Mouse (Mus musculus): ENCODE data around the gene Eef1akmt3. TPM values are rescaled to one million over a fixed set of nuclear protein-coding genes. Genes with fewer than 3 reads are reported as not detected.

Eef1akmt3 gene
- polyA plus RNA-seq, 1 experiment from 2014 or later, result 0.29 TPM

GRCm38 (mm10) chr10:127055406-127055805 is 14.1 kb upstream of the Eef1akmt3 start:
- Histone ChIP-seq H3K4me3 (ENCODE audit: low read depth, low read length) (no peak overlapping the region), H3K36me3 (replicated peaks; ENCODE audit: control insufficient read depth, insufficient read depth, low read depth, low read length) (peaks cover 4% of the 10 kb centered on the region), H3K27me3 (ENCODE audit: control insufficient read depth, insufficient read depth, low read length) (peaks cover 21% of the 10 kb centered on the region), H3K9me3 (replicated peaks; ENCODE audit: control insufficient read depth, low read length) (no peaks in the 10 kb centered on the region), H3K4me2 (ENCODE audit: low read depth, low read length) (no peak overlapping the region), H3K9ac (replicated peaks; ENCODE audit: low read length) (no peak overlapping the region), H3K4me1 (ENCODE audit: control insufficient read depth, insufficient read depth, low read length) (0 out of 2 replicates have a peak, but pooled peaks cover 2% of the 10 kb centered on the region), H3K27ac (replicated peaks; ENCODE audit: low read depth, low read length) (no peak overlapping the region)
- ATAC-seq (replicated peaks; ENCODE audit: insufficient number of reproducible peaks, low FRiP score, low TSS enrichment, low read depth), result no peak
- DNase-seq (ENCODE audit: low spot score), result no peak
- WGBS, result 86% methylated on average over 8 of the region's 8 CpGs

GRCm38 (mm10) chr10:127054646-127055045 is 13.3 kb upstream of the Eef1akmt3 start:
- WGBS, result 67% methylated on average over 4 of the region's 4 CpGs
- peak; percentile 52 for DNase-seq (ENCODE audit: low spot score)
- H3K9me3 ChIP-seq (replicated peaks; ENCODE audit: control insufficient read depth, low read length), result no peaks in the 10 kb centered on the region
- H3K9ac ChIP-seq (replicated peaks; ENCODE audit: low read length), result no peak overlapping the region
- 0 out of 2 replicates have a peak, but pooled peaks cover 2% of the 10 kb centered on the region for H3K4me1 ChIP-seq (ENCODE audit: control insufficient read depth, insufficient read depth, low read length)
- no peak overlapping the region for H3K4me3 ChIP-seq (ENCODE audit: low read depth, low read length)
- H3K36me3 ChIP-seq (replicated peaks; ENCODE audit: control insufficient read depth, insufficient read depth, low read depth, low read length), result peaks cover 4% of the 10 kb centered on the region
- H3K4me2 ChIP-seq (ENCODE audit: low read depth, low read length), result no peak overlapping the region
- peaks cover 23% of the 10 kb centered on the region for H3K27me3 ChIP-seq (ENCODE audit: control insufficient read depth, insufficient read depth, low read length)
- H3K27ac ChIP-seq (replicated peaks; ENCODE audit: low read depth, low read length), result no peak overlapping the region
- no peak for ATAC-seq (replicated peaks; ENCODE audit: insufficient number of reproducible peaks, low FRiP score, low TSS enrichment, low read depth)

- Histone ChIP-seq H3K36me3 (replicated peaks; ENCODE audit: control insufficient read depth, insufficient read depth, low read depth, low read length) (no peaks in the 10 kb centered on the region), H3K4me1 (ENCODE audit: control insufficient read depth, insufficient read depth, low read length) (no peaks in the 10 kb centered on the region), H3K9ac (replicated peaks; ENCODE audit: low read length) (no peak overlapping the region), H3K27me3 (ENCODE audit: control insufficient read depth, insufficient read depth, low read length) (peaks cover 36% of the 10 kb centered on the region), H3K9me3 (replicated peaks; ENCODE audit: control insufficient read depth, low read length) (no peaks in the 10 kb centered on the region), H3K4me3 (ENCODE audit: low read depth, low read length) (no peak overlapping the region), H3K4me2 (ENCODE audit: low read depth, low read length) (no peak overlapping the region), H3K27ac (replicated peaks; ENCODE audit: low read depth, low read length) (no peak overlapping the region)
- WGBS, result 20% methylated on average over 10 of the region's 10 CpGs
- DNase-seq (ENCODE audit: low spot score) (no peak), ATAC-seq (replicated peaks; ENCODE audit: insufficient number of reproducible peaks, low FRiP score, low TSS enrichment, low read depth) (no peak)
These were observed 8.8 kb upstream of the Eef1akmt3 start for GRCm38 (mm10) chr10:127050119-127050474.

- H3K27me3 ChIP-seq (ENCODE audit: control insufficient read depth, insufficient read depth, low read length), result peaks cover 36% of the 10 kb centered on the region
- no peaks in the 10 kb centered on the region for H3K9me3 ChIP-seq (replicated peaks; ENCODE audit: control insufficient read depth, low read length)
- DNase-seq (ENCODE audit: low spot score) (no peak), ATAC-seq (replicated peaks; ENCODE audit: insufficient number of reproducible peaks, low FRiP score, low TSS enrichment, low read depth) (0 out of 2 replicates have a peak, but pooled peaks have one; percentile 16)
- H3K4me2 ChIP-seq (ENCODE audit: low read depth, low read length), result no peak overlapping the region
- H3K4me3 ChIP-seq (ENCODE audit: low read depth, low read length), result no peak overlapping the region
- peak overlapping the region; percentile 13; the same call in 1 of the 2 replicates for H3K9ac ChIP-seq (replicated peaks; ENCODE audit: low read length)
- no peaks in the 10 kb centered on the region for H3K4me1 ChIP-seq (ENCODE audit: control insufficient read depth, insufficient read depth, low read length)
- 2% methylated on average over 29 of the region's 29 CpGs for WGBS
- H3K36me3 ChIP-seq (replicated peaks; ENCODE audit: control insufficient read depth, insufficient read depth, low read depth, low read length), result peaks cover 3% of the 10 kb centered on the region
- no peak overlapping the region for H3K27ac ChIP-seq (replicated peaks; ENCODE audit: low read depth, low read length)
These were observed 8.2 kb upstream of the Eef1akmt3 start for GRCm38 (mm10) chr10:127049395-127050118.

- H3K36me3 ChIP-seq (replicated peaks; ENCODE audit: control insufficient read depth, insufficient read depth, low read depth, low read length), result peaks cover 3% of the 10 kb centered on the region
- no peak overlapping the region; the same call in 1 of the 2 replicates for H3K9ac ChIP-seq (replicated peaks; ENCODE audit: low read length)
- no peak for DNase-seq (ENCODE audit: low spot score)
- no peak overlapping the region for H3K4me3 ChIP-seq (ENCODE audit: low read depth, low read length)
- WGBS, result 5% methylated on average over 35 of the region's 35 CpGs
- no peaks in the 10 kb centered on the region for H3K4me1 ChIP-seq (ENCODE audit: control insufficient read depth, insufficient read depth, low read length)
- no peak overlapping the region for H3K4me2 ChIP-seq (ENCODE audit: low read depth, low read length)
- H3K27ac ChIP-seq (replicated peaks; ENCODE audit: low read depth, low read length), result no peak overlapping the region
- H3K9me3 ChIP-seq (replicated peaks; ENCODE audit: control insufficient read depth, low read length), result no peaks in the 10 kb centered on the region
- peaks cover 36% of the 10 kb centered on the region for H3K27me3 ChIP-seq (ENCODE audit: control insufficient read depth, insufficient read depth, low read length)
- ATAC-seq (replicated peaks; ENCODE audit: insufficient number of reproducible peaks, low FRiP score, low TSS enrichment, low read depth), result no peak
These were observed 7.5 kb upstream of the Eef1akmt3 start for GRCm38 (mm10) chr10:127048608-127049394.

- no peaks in the 10 kb centered on the region for H3K4me1 ChIP-seq (ENCODE audit: control insufficient read depth, insufficient read depth, low read length)
- 28% methylated on average over 5 of the region's 5 CpGs for WGBS
- no peak within 1 kb of the TSS for H3K9ac ChIP-seq (replicated peaks; ENCODE audit: low read length)
- peaks cover 3% of the 10 kb centered on the region for H3K36me3 ChIP-seq (replicated peaks; ENCODE audit: control insufficient read depth, insufficient read depth, low read depth, low read length)
- H3K9me3 ChIP-seq (replicated peaks; ENCODE audit: control insufficient read depth, low read length), result no peaks in the 10 kb centered on the region
- peaks cover 36% of the 10 kb centered on the region for H3K27me3 ChIP-seq (ENCODE audit: control insufficient read depth, insufficient read depth, low read length)
- H3K27ac ChIP-seq (replicated peaks; ENCODE audit: low read depth, low read length), result no peak within 1 kb of the TSS
- DNase-seq (ENCODE audit: low spot score) (no peak), ATAC-seq (replicated peaks; ENCODE audit: insufficient number of reproducible peaks, low FRiP score, low TSS enrichment, low read depth) (no peak)
- H3K4me3 ChIP-seq (ENCODE audit: low read depth, low read length), result no peak within 1 kb of the TSS
- H3K4me2 ChIP-seq (ENCODE audit: low read depth, low read length), result no peak within 1 kb of the TSS
These were observed 6.6 kb upstream of the Eef1akmt3 start, which contains the start of gene Cyp27b1 for GRCm38 (mm10) chr10:127047954-127048353. TSS of gene Cyp27b1 (plus strand) at chr10:127048250.

- Histone ChIP-seq H3K27ac (replicated peaks; ENCODE audit: low read depth, low read length) (no peak overlapping the region), H3K9ac (replicated peaks; ENCODE audit: low read length) (no peak overlapping the region), H3K4me3 (ENCODE audit: low read depth, low read length) (no peak overlapping the region), H3K4me2 (ENCODE audit: low read depth, low read length) (peak overlapping the region; percentile 85; the same call in 1 of the 2 replicates), H3K9me3 (replicated peaks; ENCODE audit: control insufficient read depth, low read length) (no peaks in the 10 kb centered on the region), H3K27me3 (ENCODE audit: control insufficient read depth, insufficient read depth, low read length) (peaks cover 6% of the 10 kb centered on the region), H3K4me1 (ENCODE audit: control insufficient read depth, insufficient read depth, low read length) (no peaks in the 10 kb centered on the region), H3K36me3 (replicated peaks; ENCODE audit: control insufficient read depth, insufficient read depth, low read depth, low read length) (peaks cover 3% of the 10 kb centered on the region)
- ATAC-seq (replicated peaks; ENCODE audit: insufficient number of reproducible peaks, low FRiP score, low TSS enrichment, low read depth) (no peak), DNase-seq (ENCODE audit: low spot score) (no peak)
- 78% methylated on average over 6 of the region's 6 CpGs for WGBS
These were observed 1.9 kb upstream of the Eef1akmt3 start for GRCm38 (mm10) chr10:127043187-127043586.
